23 mouse cellular contexts compared by ENCODE assay signal in the genomic region with DNA sequence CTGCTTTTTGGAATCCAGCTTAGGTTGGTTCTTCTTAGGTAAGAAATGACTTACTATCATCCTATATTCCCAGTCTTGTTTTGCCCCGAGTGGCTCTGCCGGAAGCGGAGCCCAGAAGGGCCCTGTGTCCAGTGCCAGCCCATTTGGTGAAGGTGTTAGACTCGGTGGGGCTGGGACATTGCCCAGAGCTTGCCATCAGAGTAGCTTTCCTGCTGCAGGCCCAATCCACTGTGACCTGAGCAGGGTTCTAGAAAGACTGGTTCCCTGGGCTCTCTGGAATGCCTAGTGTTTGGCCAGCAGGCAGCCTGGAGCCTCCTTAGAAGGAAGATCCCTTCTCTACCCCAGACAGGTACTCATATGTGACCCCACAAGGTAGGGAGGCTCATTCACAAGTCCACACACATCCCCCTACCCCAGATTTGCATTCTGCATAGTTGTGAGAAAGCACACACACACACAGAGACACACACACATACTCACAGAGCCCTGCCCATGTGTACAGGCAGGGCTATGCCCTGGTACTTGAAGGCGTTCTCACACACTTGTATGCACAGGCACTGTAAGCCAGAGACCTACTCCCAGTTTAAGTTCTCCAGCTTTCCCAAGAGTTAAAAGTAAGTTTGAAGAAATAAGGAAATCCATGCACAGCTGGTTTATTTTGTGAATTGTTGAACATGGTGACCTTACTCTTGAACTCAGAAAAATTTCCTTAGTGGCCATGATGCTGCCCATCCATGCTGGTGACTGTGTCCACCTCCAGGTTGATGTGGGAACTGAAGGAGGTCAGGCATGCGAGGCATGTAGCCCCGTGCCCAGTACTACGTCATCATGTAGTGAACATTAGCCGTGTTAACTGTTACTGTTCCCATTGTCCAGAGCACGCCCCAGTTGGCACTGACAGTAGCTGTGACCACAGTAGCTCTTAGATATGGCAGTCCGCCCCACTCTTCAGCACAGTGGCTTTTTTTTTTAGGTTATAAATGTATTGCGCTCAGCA. TPM values are rescaled to one million over a fixed set of nuclear protein-coding genes. Genes with fewer than 3 reads are reported as not detected.
DNase-seq lines count a peak whose midpoint lies in the region; ATAC-seq and TF ChIP-seq lines count a peak whose summit lies in the region.
"Had no signal": no experiment of that assay in that cellular context is flagged by ENCODE, and none has a peak within 500 bp of the region (broad histone marks: within the 10 kb centered on the region; RNA-seq: fewer than 3 reads in every experiment).

No protein-coding gene starts in this region.

- H3K4me1 ChIP-seq in heart, postnatal 0 days (ENCODE audit: control insufficient read depth, insufficient read depth) = peaks cover 6% of the 10 kb centered on the region; the same call in 1 of the 2 replicates
- peaks cover 2% of the 10 kb centered on the region; the same call in 1 of the 2 replicates for H3K4me1 ChIP-seq in midbrain, embryonic 11.5 days (ENCODE audit: control insufficient read depth, insufficient read depth, low read length)
- H3K4me1 ChIP-seq in midbrain, embryonic 16.5 days (ENCODE audit: control insufficient read depth, insufficient read depth, low read length) = peaks cover 11% of the 10 kb centered on the region

- H3K36me3 ChIP-seq in heart, postnatal 0 days (replicated peaks; ENCODE audit: control insufficient read depth, insufficient read depth, low read length) = no peaks in the 10 kb centered on the region
- no peaks in the 10 kb centered on the region for H3K36me3 ChIP-seq in midbrain, embryonic 11.5 days (ENCODE audit: control insufficient read depth, insufficient read depth, low read length)
- H3K36me3 ChIP-seq in midbrain, embryonic 16.5 days (ENCODE audit: control insufficient read depth, insufficient read depth, low read length) = no peaks in the 10 kb centered on the region
- H3K36me3 ChIP-seq: forebrain, embryonic 15.5 days; heart, embryonic 12.5 days; hindbrain, embryonic 13.5 days had no signal

- no peak for TF ChIP-seq CTCF in heart, postnatal 0 days (IDR thresholded peaks at IDR 0.05; ENCODE audit: low read depth)

- WGBS in heart, postnatal 0 days = 68% methylated on average over 12 of the region's 12 CpGs
- WGBS in midbrain, embryonic 11.5 days = 88% methylated on average over 12 of the region's 12 CpGs
- WGBS in midbrain, embryonic 16.5 days = 91% methylated on average over 12 of the region's 12 CpGs

- no peak for TF ChIP-seq EP300 in heart, postnatal 0 days (IDR thresholded peaks at IDR 0.05; ENCODE audit: low read depth)

- no peaks in the 10 kb centered on the region for H3K27me3 ChIP-seq in heart, postnatal 0 days (ENCODE audit: control insufficient read depth, insufficient read depth, low read length)
- H3K27me3 ChIP-seq in midbrain, embryonic 11.5 days (ENCODE audit: control insufficient read depth, insufficient read depth, low read length) = no peaks in the 10 kb centered on the region
- no peaks in the 10 kb centered on the region for H3K27me3 ChIP-seq in midbrain, embryonic 16.5 days (ENCODE audit: control insufficient read depth, insufficient read depth, low read depth, low read length)
- H3K27me3 ChIP-seq: forebrain, embryonic 15.5 days; heart, embryonic 12.5 days; hindbrain, embryonic 13.5 days had no signal

- H3K9ac ChIP-seq in heart, postnatal 0 days (replicated peaks; ENCODE audit: low read depth, low read length) = no peak overlapping the region
- no peak overlapping the region for H3K9ac ChIP-seq in midbrain, embryonic 11.5 days (ENCODE audit: low read length)
- no peak overlapping the region for H3K9ac ChIP-seq in midbrain, embryonic 16.5 days (ENCODE audit: low read depth, low read length)
- H3K9ac ChIP-seq: forebrain, embryonic 15.5 days; heart, embryonic 12.5 days; hindbrain, embryonic 13.5 days had no signal

- peak; percentile 58 for ATAC-seq in heart, postnatal 0 days (ENCODE audit: insufficient read depth, low read depth)
- no peak for ATAC-seq in midbrain, embryonic 11.5 days (ENCODE audit: low FRiP score)
- ATAC-seq in midbrain, embryonic 16.5 days = no peak
- ATAC-seq: forebrain, embryonic 15.5 days had no signal

- H3K4me2 ChIP-seq in heart, postnatal 0 days (ENCODE audit: low read depth, low read length) = no peak overlapping the region
- no peak overlapping the region for H3K4me2 ChIP-seq in midbrain, embryonic 11.5 days
- H3K4me2 ChIP-seq in midbrain, embryonic 16.5 days (ENCODE audit: low read length) = no peak overlapping the region
- H3K4me2 ChIP-seq: forebrain, embryonic 15.5 days; heart, embryonic 12.5 days; hindbrain, embryonic 13.5 days had no signal

- no peaks in the 10 kb centered on the region for H3K9me3 ChIP-seq in heart, postnatal 0 days (replicated peaks; ENCODE audit: control insufficient read depth, low read length)
- no peaks in the 10 kb centered on the region for H3K9me3 ChIP-seq in midbrain, embryonic 11.5 days (ENCODE audit: control insufficient read depth, low read length)
- no peaks in the 10 kb centered on the region for H3K9me3 ChIP-seq in midbrain, embryonic 16.5 days (replicated peaks; ENCODE audit: control insufficient read depth, low read length, poor library complexity, severe bottlenecking)
- H3K9me3 ChIP-seq: forebrain, embryonic 15.5 days; heart, embryonic 12.5 days; hindbrain, embryonic 13.5 days had no signal

- DNase-seq in cerebellum, adult 11-12 months = peak; percentile 66
- no peak for DNase-seq in cerebellum, adult 11 months
- no peak for DNase-seq in heart, postnatal 0 days (ENCODE audit: low spot score)
- no peak for DNase-seq in heart, adult 8-10 months (ENCODE audit: low spot score)
- peak; percentile 67 for DNase-seq in midbrain, embryonic 11.5 days (ENCODE audit: low spot score, missing footprints)
- DNase-seq in adrenal gland, postnatal 36 days = no peak
- DNase-seq in layer of hippocampus, postnatal 36 days = no peak
- DNase-seq: adrenal gland, postnatal 25 days; gastrocnemius, postnatal 10 days; heart, adult 11 months; heart, postnatal 36 days; kidney, adult 11 months; kidney, postnatal 14 days had no signal

- H3K27ac ChIP-seq in heart, postnatal 0 days (ENCODE audit: low read depth) = no peak overlapping the region
- no peak overlapping the region for H3K27ac ChIP-seq in midbrain, embryonic 11.5 days (ENCODE audit: low read depth, low read length)
- H3K27ac ChIP-seq in midbrain, embryonic 16.5 days (ENCODE audit: low read length) = no peak overlapping the region
- H3K27ac ChIP-seq: forebrain, embryonic 15.5 days; hindbrain, embryonic 13.5 days; macrophage had no signal

- H3K4me3 ChIP-seq in heart, postnatal 0 days (ENCODE audit: low read depth, low read length) = no peak overlapping the region
- H3K4me3 ChIP-seq in midbrain, embryonic 11.5 days (ENCODE audit: low read depth, low read length) = no peak overlapping the region
- no peak overlapping the region for H3K4me3 ChIP-seq in midbrain, embryonic 16.5 days (ENCODE audit: low read depth, low read length)
- H3K4me3 ChIP-seq: forebrain, embryonic 15.5 days; heart, embryonic 12.5 days; hindbrain, embryonic 13.5 days had no signal

RNA-seq across cellular contexts. Expression of gene Cnnm4, which starts 8.8 kb away (rescaled TPM):
- total RNA-seq in heart, postnatal 0 days (2014; rRNA removed; ENCODE audit: low replicate concordance) = 5.2 and 7.4 TPM in 2 replicates
- polyA plus RNA-seq in heart, postnatal 0 days (2015; fragmentation: Nextera tagmentation; extraction: Ambion mirVana) = 3.6 and 4.2 TPM in 2 replicates
- total RNA-seq in heart, adult 8-10 months (2022) = 1 to 10 TPM; 3.7 to 5.2 (median 4.7) TPM
- polyA plus RNA-seq in midbrain, embryonic 11.5 days (2014; fragmentation: Nextera tagmentation; extraction: Ambion mirVana) = 9.6 and 11.6 TPM in 2 replicates
- 9.8 and 11.5 TPM in 2 replicates for polyA plus RNA-seq in midbrain, embryonic 16.5 days (2015; fragmentation: Nextera tagmentation; extraction: Ambion mirVana)
- total RNA-seq in adrenal gland, postnatal 36 days (2021) = 1 to 10 TPM; 3.9 to 4.9 TPM
- total RNA-seq in layer of hippocampus, postnatal 36 days (2021) = 10 to 100 TPM; 15.4 to 17.0 TPM

RNA-seq across cellular contexts. Expression of gene Cnnm3, which starts 31.5 kb away (rescaled TPM):
- 10.2 and 21.4 TPM in 2 replicates for total RNA-seq in heart, postnatal 0 days (2014; rRNA removed; ENCODE audit: low replicate concordance)
- 2.0 and 2.2 TPM in 2 replicates for polyA plus RNA-seq in heart, postnatal 0 days (2015; fragmentation: Nextera tagmentation; extraction: Ambion mirVana)
- total RNA-seq in heart, adult 8-10 months (2022) = 10 to 100 TPM in 3 of 4 experiments, 1 to 10 TPM in 1; 8.6 to 16.3 (median 11.7) TPM
- polyA plus RNA-seq in midbrain, embryonic 11.5 days (2014; fragmentation: Nextera tagmentation; extraction: Ambion mirVana) = 3.7 and 4.3 TPM in 2 replicates
- 4.2 and 4.5 TPM in 2 replicates for polyA plus RNA-seq in midbrain, embryonic 16.5 days (2015; fragmentation: Nextera tagmentation; extraction: Ambion mirVana)
- 10 to 100 TPM; 21.5 to 34.2 TPM for total RNA-seq in adrenal gland, postnatal 36 days (2021)
- 10 to 100 TPM; 29.0 to 39.0 TPM for total RNA-seq in layer of hippocampus, postnatal 36 days (2021)

RNA-seq across cellular contexts. Expression of gene Lman2l, which starts 35.1 kb away (rescaled TPM):
- 6.4 and 8.2 TPM in 2 replicates for total RNA-seq in heart, postnatal 0 days (2014; rRNA removed; ENCODE audit: low replicate concordance)
- 22.3 and 25.4 TPM in 2 replicates for polyA plus RNA-seq in heart, postnatal 0 days (2015; fragmentation: Nextera tagmentation; extraction: Ambion mirVana)
- 10 to 100 TPM; 26.3 to 29.4 (median 27.8) TPM for total RNA-seq in heart, adult 8-10 months (2022)
- 35.6 and 35.7 TPM in 2 replicates for polyA plus RNA-seq in midbrain, embryonic 11.5 days (2014; fragmentation: Nextera tagmentation; extraction: Ambion mirVana)
- 65.7 and 73.0 TPM in 2 replicates for polyA plus RNA-seq in midbrain, embryonic 16.5 days (2015; fragmentation: Nextera tagmentation; extraction: Ambion mirVana)
- total RNA-seq in adrenal gland, postnatal 36 days (2021) = 10 to 100 TPM; 36.4 to 52.2 TPM
- 10 to 100 TPM; 77.4 to 78.5 TPM for total RNA-seq in layer of hippocampus, postnatal 36 days (2021)

RNA-seq across cellular contexts. Expression of gene Ankrd23, which starts 56.5 kb away (rescaled TPM):
- 62.2 and 93.8 TPM in 2 replicates for total RNA-seq in heart, postnatal 0 days (2014; rRNA removed; ENCODE audit: low replicate concordance)
- polyA plus RNA-seq in heart, postnatal 0 days (2015; fragmentation: Nextera tagmentation; extraction: Ambion mirVana) = 26.7 and 34.2 TPM in 2 replicates
- 100 to 1,000 TPM; 251 to 540 (median 405) TPM for total RNA-seq in heart, adult 8-10 months (2022)
- polyA plus RNA-seq in midbrain, embryonic 11.5 days (2014; fragmentation: Nextera tagmentation; extraction: Ambion mirVana) = 6.0 TPM in 2 replicates
- 16.1 and 17.0 TPM in 2 replicates for polyA plus RNA-seq in midbrain, embryonic 16.5 days (2015; fragmentation: Nextera tagmentation; extraction: Ambion mirVana)
- total RNA-seq in adrenal gland, postnatal 36 days (2021) = 1 to 10 TPM; 6.4 to 8.1 TPM
- total RNA-seq in layer of hippocampus, postnatal 36 days (2021) = 1 to 10 TPM; 7.9 to 8.5 TPM

RNA-seq across cellular contexts. Expression of gene Gm42417, which starts 59.0 kb away (rescaled TPM):
- not detected in 2 replicates for total RNA-seq in heart, postnatal 0 days (2014; rRNA removed; ENCODE audit: low replicate concordance)
- 1.2 TPM in 1 of 2 replicates, not detected in the other for polyA plus RNA-seq in heart, postnatal 0 days (2015; fragmentation: Nextera tagmentation; extraction: Ambion mirVana)
- 100 to 1,000 TPM; 132 to 332 (median 244) TPM for total RNA-seq in heart, adult 8-10 months (2022)
- not detected in 2 replicates for polyA plus RNA-seq in midbrain, embryonic 11.5 days (2014; fragmentation: Nextera tagmentation; extraction: Ambion mirVana)
- polyA plus RNA-seq in midbrain, embryonic 16.5 days (2015; fragmentation: Nextera tagmentation; extraction: Ambion mirVana) = 0.20 and 0.75 TPM in 2 replicates
- under 1 TPM in 1 of 2 experiments, not detected in 1; 0.49 TPM for total RNA-seq in adrenal gland, postnatal 36 days (2021)
- not detected for total RNA-seq in layer of hippocampus, postnatal 36 days (2021)
- total RNA-seq: adrenal gland, postnatal 25 days; common myeloid progenitor, adult 5-6 weeks; layer of hippocampus, adult 18-20 months; liver, adult 2 months; midbrain, postnatal 0 days had no signal
- polyA plus RNA-seq: forebrain, embryonic 15.5 days; hindbrain, embryonic 13.5 days; liver, adult 2 months; liver, embryonic 16.5 days had no signal

Comparison
In these comparisons a context has a peak if more than half of its experiments do, and no peak if none do; other contexts are left out.
1. DNase-seq: peak in cerebellum, adult 11-12 months (single experiment) and midbrain, embryonic 11.5 days (single experiment); none in cerebellum, adult 11 months (single experiment), heart, postnatal 0 days (single experiment), heart, adult 8-10 months (single experiment), adrenal gland, postnatal 36 days (0 of 2) and layer of hippocampus, postnatal 36 days (0 of 2).